Mouse (Mus musculus): ENCODE results near the gene Parm1. TPM values are rescaled to one million over a fixed set of nuclear protein-coding genes. Genes with fewer than 3 reads are reported as not detected.

Gene Parm1
- polyA plus RNA-seq, 1 experiment from 2014 or later: 6.8 TPM

- no peaks in the 10 kb centered on the region for H3K4me1 ChIP-seq (replicated peaks)
- no peak overlapping the region for H3K9ac ChIP-seq
- no peak overlapping the region for H3K4me3 ChIP-seq
- ATAC-seq (ENCODE audit: low FRiP score, low read depth): no peak
- H3K4me2 ChIP-seq: no peak overlapping the region
- H3K9me3 ChIP-seq: no peaks in the 10 kb centered on the region
- no peaks in the 10 kb centered on the region for H3K36me3 ChIP-seq
- no peak overlapping the region for H3K27ac ChIP-seq (replicated peaks)
- WGBS: 42% methylated on average over 4 of the region's 4 CpGs
- H3K27me3 ChIP-seq: no peaks in the 10 kb centered on the region
Measured at GRCm38 (mm10) chr5:91667127-91667526, 149.7 kb downstream of the Parm1 start.

GRCm38 (mm10) chr5:91669235-91669634, 151.8 kb downstream of the Parm1 start:
- Histone ChIP-seq H3K36me3 (no peaks in the 10 kb centered on the region), H3K9ac (no peak overlapping the region), H3K4me3 (no peak overlapping the region), H3K27ac (replicated peaks) (no peak overlapping the region), H3K4me1 (replicated peaks) (no peaks in the 10 kb centered on the region), H3K9me3 (no peaks in the 10 kb centered on the region), H3K4me2 (no peak overlapping the region), H3K27me3 (no peaks in the 10 kb centered on the region)
- WGBS: 84% methylated on average over 4 of the region's 4 CpGs
- ATAC-seq (ENCODE audit: low FRiP score, low read depth): no peak

Other genes with a start within 250 kb of the Parm1 start
- gene Btc, start 114.6 kb upstream of the Parm1 start, polyA plus RNA-seq (2015; fragmentation: Nextera tagmentation; extraction: Ambion mirVana): 0.29 TPM in 1 of 2 replicates, not detected in the other

Measured in hindbrain, embryonic 15.5 days (tissue).